Mouse (Mus musculus): ENCODE measurements around the gene Grik4. TPM values are rescaled to one million over a fixed set of nuclear protein-coding genes. Genes with fewer than 3 reads are reported as not detected.

Gene Grik4
- polyA plus RNA-seq, 1 experiment from 2014 or later, result 0.57 TPM

DNA sequence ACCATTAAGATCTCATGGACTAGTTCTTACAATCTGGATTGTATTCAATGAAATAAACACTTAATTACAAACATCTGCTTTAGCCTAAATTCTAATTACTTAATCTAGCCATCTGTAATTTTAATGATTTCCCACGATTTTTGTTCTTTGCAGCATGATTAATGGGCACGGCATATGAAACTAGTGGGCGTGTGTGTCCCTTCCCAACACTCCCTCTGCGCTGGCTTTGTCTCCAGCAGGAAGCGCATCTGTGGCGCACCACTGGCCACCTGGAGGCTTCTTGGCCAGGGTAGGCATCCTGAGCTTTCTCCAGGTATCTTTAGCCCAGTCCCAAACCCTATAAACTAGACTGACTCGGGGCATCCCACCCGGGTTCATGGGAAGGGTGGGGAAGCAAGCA lies 317.1 kb downstream of the Grik4 start:
- 64% methylated on average over 8 of the region's 8 CpGs for WGBS
- Histone ChIP-seq H3K4me3 (replicated peaks; ENCODE audit: low read length) (no peak overlapping the region), H3K4me1 (ENCODE audit: control insufficient read depth, insufficient read depth, low read length) (no peaks in the 10 kb centered on the region), H3K9ac (ENCODE audit: low read length) (no peak overlapping the region), H3K4me2 (ENCODE audit: low read depth, low read length) (no peak overlapping the region), H3K36me3 (ENCODE audit: control insufficient read depth, insufficient read depth, low read length) (no peaks in the 10 kb centered on the region), H3K27me3 (ENCODE audit: control insufficient read depth, insufficient read depth, low read length) (no peaks in the 10 kb centered on the region), H3K9me3 (replicated peaks; ENCODE audit: control insufficient read depth, low read length) (no peaks in the 10 kb centered on the region), H3K27ac (ENCODE audit: low read length) (no peak overlapping the region)
- no peak for ATAC-seq (ENCODE audit: insufficient read depth, low FRiP score)

DNA sequence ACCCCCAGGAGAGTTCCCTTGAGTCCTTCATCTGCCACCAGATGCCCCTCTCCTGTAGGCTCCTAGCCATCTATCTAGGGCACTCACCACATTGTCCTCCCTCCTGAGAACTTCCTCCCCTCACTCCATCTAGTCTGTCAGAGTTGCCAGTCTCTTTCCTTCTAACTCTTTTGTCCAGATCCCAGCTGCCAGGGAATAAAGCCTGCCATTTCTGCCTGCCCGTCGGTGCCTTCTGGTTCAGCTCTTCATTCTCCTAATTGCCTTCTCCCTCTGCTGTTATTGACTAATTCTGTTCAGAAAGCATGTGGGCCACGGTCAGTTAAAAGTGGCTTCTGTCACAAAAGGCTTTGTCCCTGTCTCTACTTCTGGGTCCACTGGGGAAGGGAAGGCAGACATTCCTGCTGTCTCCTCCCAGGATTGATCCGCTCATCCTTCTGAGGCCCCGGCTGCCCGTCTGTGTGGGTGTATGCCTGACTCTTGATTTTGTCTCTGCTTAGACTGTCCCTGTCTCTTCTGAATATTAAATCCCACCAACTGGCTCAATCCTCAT lies 318.0 kb downstream of the Grik4 start:
- Histone ChIP-seq H3K4me2 (ENCODE audit: low read depth, low read length) (no peak overlapping the region), H3K36me3 (ENCODE audit: control insufficient read depth, insufficient read depth, low read length) (no peaks in the 10 kb centered on the region), H3K27me3 (ENCODE audit: control insufficient read depth, insufficient read depth, low read length) (no peaks in the 10 kb centered on the region), H3K4me1 (ENCODE audit: control insufficient read depth, insufficient read depth, low read length) (no peaks in the 10 kb centered on the region), H3K9me3 (replicated peaks; ENCODE audit: control insufficient read depth, low read length) (no peaks in the 10 kb centered on the region), H3K4me3 (replicated peaks; ENCODE audit: low read length) (no peak overlapping the region), H3K27ac (ENCODE audit: low read length) (no peak overlapping the region), H3K9ac (ENCODE audit: low read length) (no peak overlapping the region)
- WGBS, result 73% methylated on average over 6 of the region's 6 CpGs
- no peak for ATAC-seq (ENCODE audit: insufficient read depth, low FRiP score)

DNA sequence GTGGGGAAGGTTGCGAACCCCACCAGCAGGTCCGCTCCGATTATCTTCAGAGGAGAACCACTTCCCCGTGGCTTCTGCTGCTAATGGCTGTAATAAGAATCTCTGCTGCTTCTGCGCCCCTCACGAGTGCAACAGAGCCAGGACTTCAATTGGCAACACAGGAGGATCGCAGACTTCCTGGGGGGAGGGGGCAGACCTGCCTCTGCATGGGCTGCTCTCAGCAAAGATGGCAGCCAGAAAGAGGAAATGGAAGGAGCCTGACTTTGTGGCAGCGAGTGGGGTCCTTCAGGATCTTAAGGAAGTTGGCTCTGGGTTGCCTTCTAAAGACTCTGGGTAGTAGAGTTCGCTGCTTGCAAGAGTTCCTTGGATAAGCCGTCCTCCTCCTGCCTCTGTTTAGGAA lies 329.9 kb downstream of the Grik4 start:
- ATAC-seq (ENCODE audit: insufficient read depth, low FRiP score), result no peak

DNA sequence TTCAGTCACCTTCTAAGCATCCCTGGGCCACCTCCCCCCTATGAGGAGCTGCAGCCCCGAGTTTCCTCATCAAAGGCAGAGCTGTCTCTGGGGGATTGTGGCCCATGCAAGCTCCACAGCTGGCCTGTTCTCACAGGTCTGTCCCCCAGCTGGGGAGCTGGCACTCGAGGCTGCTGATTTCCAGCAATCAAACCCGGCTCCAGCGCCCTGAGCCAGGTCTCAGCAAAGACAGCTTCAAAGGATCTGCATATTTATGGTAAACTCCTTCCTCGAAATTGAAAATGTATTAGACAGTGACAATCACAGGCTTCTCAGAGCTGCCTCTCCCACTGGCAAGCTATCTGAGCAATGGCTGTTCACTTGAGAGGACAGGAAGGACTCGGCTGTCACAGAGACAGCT lies 330.5 kb downstream of the Grik4 start:
- Histone ChIP-seq H3K4me2 (ENCODE audit: low read depth, low read length) (no peak overlapping the region), H3K27ac (ENCODE audit: low read length) (no peak overlapping the region), H3K27me3 (ENCODE audit: control insufficient read depth, insufficient read depth, low read length) (no peaks in the 10 kb centered on the region), H3K36me3 (ENCODE audit: control insufficient read depth, insufficient read depth, low read length) (no peaks in the 10 kb centered on the region), H3K4me1 (ENCODE audit: control insufficient read depth, insufficient read depth, low read length) (no peaks in the 10 kb centered on the region), H3K4me3 (replicated peaks; ENCODE audit: low read length) (no peak overlapping the region), H3K9ac (ENCODE audit: low read length) (no peak overlapping the region), H3K9me3 (replicated peaks; ENCODE audit: control insufficient read depth, low read length) (no peaks in the 10 kb centered on the region)
- WGBS, result 47% methylated on average over 6 of the region's 6 CpGs
- no peak for ATAC-seq (ENCODE audit: insufficient read depth, low FRiP score)

More for the DNA sequence above, 329.9 kb downstream of the Grik4 start:
- 56% methylated on average over 10 of the region's 10 CpGs for WGBS
- Histone ChIP-seq H3K9ac (ENCODE audit: low read length) (no peak overlapping the region), H3K27ac (ENCODE audit: low read length) (no peak overlapping the region), H3K4me2 (ENCODE audit: low read depth, low read length) (no peak overlapping the region), H3K9me3 (replicated peaks; ENCODE audit: control insufficient read depth, low read length) (no peaks in the 10 kb centered on the region), H3K4me3 (replicated peaks; ENCODE audit: low read length) (no peak overlapping the region), H3K36me3 (ENCODE audit: control insufficient read depth, insufficient read depth, low read length) (no peaks in the 10 kb centered on the region), H3K4me1 (ENCODE audit: control insufficient read depth, insufficient read depth, low read length) (no peaks in the 10 kb centered on the region), H3K27me3 (ENCODE audit: control insufficient read depth, insufficient read depth, low read length) (no peaks in the 10 kb centered on the region)

DNA sequence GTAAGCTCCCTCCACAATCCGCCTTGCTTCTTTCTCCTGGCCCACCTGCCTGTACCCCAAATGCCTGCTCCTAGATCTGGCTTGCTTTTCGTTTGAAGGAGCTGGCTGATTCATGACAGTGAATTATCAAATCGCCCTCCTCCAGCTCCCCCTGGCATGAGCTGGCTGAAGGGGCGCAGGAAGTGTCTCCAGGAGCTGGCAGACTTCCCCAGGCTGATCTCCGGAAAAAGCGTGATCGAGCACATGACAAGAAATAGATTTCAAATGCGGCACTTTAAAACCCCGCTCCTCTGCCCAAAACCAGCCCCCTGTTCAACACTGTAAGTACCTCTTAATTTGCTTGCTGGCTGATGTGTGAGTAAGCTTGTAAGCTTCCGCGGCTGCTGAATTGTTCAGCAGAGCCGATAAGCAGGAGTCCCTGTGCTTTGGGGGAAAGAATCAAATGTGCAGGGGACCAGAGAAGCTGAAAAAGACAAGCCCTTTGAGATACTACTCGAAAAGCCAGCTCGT lies 331.8 kb downstream of the Grik4 start:
- ATAC-seq (ENCODE audit: insufficient read depth, low FRiP score), result no peak
- no peaks in the 10 kb centered on the region for H3K36me3 ChIP-seq (ENCODE audit: control insufficient read depth, insufficient read depth, low read length)
- H3K4me2 ChIP-seq (ENCODE audit: low read depth, low read length), result no peak overlapping the region
- H3K4me3 ChIP-seq (replicated peaks; ENCODE audit: low read length), result no peak overlapping the region
- no peak overlapping the region for H3K27ac ChIP-seq (ENCODE audit: low read length)
- no peaks in the 10 kb centered on the region for H3K4me1 ChIP-seq (ENCODE audit: control insufficient read depth, insufficient read depth, low read length)
- no peaks in the 10 kb centered on the region for H3K27me3 ChIP-seq (ENCODE audit: control insufficient read depth, insufficient read depth, low read length)
- H3K9me3 ChIP-seq (replicated peaks; ENCODE audit: control insufficient read depth, low read length), result no peaks in the 10 kb centered on the region
- no peak overlapping the region for H3K9ac ChIP-seq (ENCODE audit: low read length)
- WGBS, result 51% methylated on average over 14 of the region's 14 CpGs

DNA sequence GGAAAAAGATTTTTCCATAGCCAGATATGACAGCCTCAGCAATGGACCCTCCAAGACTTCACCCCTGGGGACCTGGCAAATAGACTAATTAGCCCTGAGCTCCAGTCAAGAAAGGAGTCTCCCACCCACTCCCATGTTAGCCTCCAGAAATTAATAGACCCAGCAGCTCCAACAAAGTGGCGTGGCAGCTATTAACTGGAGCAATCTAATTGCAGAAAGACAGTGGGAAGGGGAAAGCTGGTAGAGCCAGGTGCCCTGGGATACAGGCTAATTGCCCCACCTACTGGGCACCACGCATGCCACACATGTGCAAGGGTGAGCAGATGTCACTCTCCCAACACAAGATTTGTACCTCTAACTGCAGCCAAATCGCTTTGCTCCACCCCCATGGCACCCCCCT lies 342.8 kb downstream of the Grik4 start:
- H3K4me3 ChIP-seq (replicated peaks; ENCODE audit: low read length), result no peak overlapping the region
- no peaks in the 10 kb centered on the region for H3K9me3 ChIP-seq (replicated peaks; ENCODE audit: control insufficient read depth, low read length)
- ATAC-seq (ENCODE audit: insufficient read depth, low FRiP score), result no peak
- no peak overlapping the region for H3K27ac ChIP-seq (ENCODE audit: low read length)
- H3K4me2 ChIP-seq (ENCODE audit: low read depth, low read length), result no peak overlapping the region
- no peaks in the 10 kb centered on the region for H3K27me3 ChIP-seq (ENCODE audit: control insufficient read depth, insufficient read depth, low read length)
- no peaks in the 10 kb centered on the region for H3K36me3 ChIP-seq (ENCODE audit: control insufficient read depth, insufficient read depth, low read length)
- H3K4me1 ChIP-seq (ENCODE audit: control insufficient read depth, insufficient read depth, low read length), result no peaks in the 10 kb centered on the region
- WGBS, result 47% methylated on average over 3 of the region's 3 CpGs
- H3K9ac ChIP-seq (ENCODE audit: low read length), result no peak overlapping the region

DNA sequence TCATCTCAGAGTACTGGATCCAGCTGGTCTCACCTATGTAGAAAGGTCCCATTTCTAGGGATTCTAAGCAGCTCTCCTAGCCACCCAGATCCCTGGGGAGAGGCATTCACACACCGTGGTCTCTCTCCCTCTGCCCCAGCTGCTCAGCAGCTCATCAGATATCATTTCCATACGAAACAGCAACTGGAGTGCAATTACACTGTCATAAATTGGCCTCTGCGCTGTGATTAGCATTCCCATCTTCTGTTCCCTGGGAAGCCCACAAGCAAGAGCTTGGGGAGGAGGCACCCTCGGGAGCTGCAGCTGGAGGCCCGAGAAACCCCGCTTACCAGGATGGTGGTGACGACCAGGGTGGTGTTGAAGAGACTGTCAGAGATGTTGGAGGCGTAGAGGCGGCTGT lies 346.8 kb downstream of the Grik4 start:
- H3K4me2 ChIP-seq (ENCODE audit: low read depth, low read length), result no peak overlapping the region
- H3K9me3 ChIP-seq (replicated peaks; ENCODE audit: control insufficient read depth, low read length), result no peaks in the 10 kb centered on the region
- WGBS, result 81% methylated on average over 9 of the region's 9 CpGs
- ATAC-seq (ENCODE audit: insufficient read depth, low FRiP score), result no peak
- no peak overlapping the region for H3K9ac ChIP-seq (ENCODE audit: low read length)
- H3K4me3 ChIP-seq (replicated peaks; ENCODE audit: low read length), result no peak overlapping the region
- H3K4me1 ChIP-seq (ENCODE audit: control insufficient read depth, insufficient read depth, low read length), result no peaks in the 10 kb centered on the region
- H3K36me3 ChIP-seq (ENCODE audit: control insufficient read depth, insufficient read depth, low read length), result no peaks in the 10 kb centered on the region
- no peak overlapping the region for H3K27ac ChIP-seq (ENCODE audit: low read length)
- H3K27me3 ChIP-seq (ENCODE audit: control insufficient read depth, insufficient read depth, low read length), result no peaks in the 10 kb centered on the region

DNA sequence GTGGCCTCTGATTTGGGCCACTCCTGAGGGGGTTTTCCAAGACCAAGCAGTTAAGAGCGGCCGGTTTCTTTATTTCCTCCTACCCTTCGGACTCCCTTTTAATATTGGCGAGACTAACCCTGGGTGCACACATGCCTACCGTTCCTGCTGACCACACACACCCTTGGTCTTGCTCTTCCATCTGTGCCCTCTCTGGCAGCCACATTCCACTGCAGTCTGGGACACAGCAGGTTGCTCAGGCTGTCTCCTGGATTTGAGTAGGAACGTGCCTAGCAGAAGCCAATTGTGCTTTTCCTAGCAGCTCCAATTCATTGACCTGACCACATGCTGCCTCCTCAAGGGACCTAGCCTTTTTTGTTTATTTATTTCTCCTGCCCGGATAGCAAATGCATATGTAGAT lies 365.8 kb downstream of the Grik4 start:
- H3K9me3 ChIP-seq (replicated peaks; ENCODE audit: control insufficient read depth, low read length), result no peaks in the 10 kb centered on the region
- H3K4me3 ChIP-seq (replicated peaks; ENCODE audit: low read length), result no peak overlapping the region
- H3K27ac ChIP-seq (ENCODE audit: low read length), result no peak overlapping the region
- H3K4me2 ChIP-seq (ENCODE audit: low read depth, low read length), result no peak overlapping the region
- ATAC-seq (ENCODE audit: insufficient read depth, low FRiP score), result no peak
- no peak overlapping the region for H3K9ac ChIP-seq (ENCODE audit: low read length)
- WGBS, result 75% methylated on average over 7 of the region's 7 CpGs
- no peaks in the 10 kb centered on the region for H3K27me3 ChIP-seq (ENCODE audit: control insufficient read depth, insufficient read depth, low read length)
- H3K36me3 ChIP-seq (ENCODE audit: control insufficient read depth, insufficient read depth, low read length), result no peaks in the 10 kb centered on the region
- no peaks in the 10 kb centered on the region for H3K4me1 ChIP-seq (ENCODE audit: control insufficient read depth, insufficient read depth, low read length)

DNA sequence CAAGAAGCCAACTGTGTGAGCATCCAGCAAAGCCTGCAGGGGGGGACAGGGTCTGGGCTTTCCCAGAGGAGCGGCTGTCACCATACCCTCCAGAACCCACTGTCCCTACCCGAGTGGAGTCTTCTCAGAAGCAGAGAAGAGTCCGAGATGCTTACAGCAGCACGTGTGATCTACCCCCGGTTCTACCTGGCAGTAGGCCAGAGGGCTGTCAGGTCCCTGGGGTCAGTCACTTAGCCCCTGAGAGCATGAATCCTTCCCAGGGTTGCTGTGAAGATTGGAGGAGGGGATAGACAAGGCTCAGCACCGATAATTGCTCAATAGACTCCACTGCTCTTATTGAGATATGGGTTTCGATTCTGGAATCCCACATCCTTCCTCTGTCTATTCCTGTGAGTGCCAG lies 366.2 kb downstream of the Grik4 start:
- no peak for ATAC-seq (ENCODE audit: insufficient read depth, low FRiP score)
- WGBS, result 72% methylated on average over 7 of the region's 7 CpGs
- no peaks in the 10 kb centered on the region for H3K9me3 ChIP-seq (replicated peaks; ENCODE audit: control insufficient read depth, low read length)
- no peaks in the 10 kb centered on the region for H3K4me1 ChIP-seq (ENCODE audit: control insufficient read depth, insufficient read depth, low read length)
- H3K4me2 ChIP-seq (ENCODE audit: low read depth, low read length), result no peak overlapping the region
- no peak overlapping the region for H3K9ac ChIP-seq (ENCODE audit: low read length)
- H3K27me3 ChIP-seq (ENCODE audit: control insufficient read depth, insufficient read depth, low read length), result no peaks in the 10 kb centered on the region
- H3K27ac ChIP-seq (ENCODE audit: low read length), result no peak overlapping the region
- H3K36me3 ChIP-seq (ENCODE audit: control insufficient read depth, insufficient read depth, low read length), result no peaks in the 10 kb centered on the region
- H3K4me3 ChIP-seq (replicated peaks; ENCODE audit: low read length), result no peak overlapping the region
